Mouse (Mus musculus): Measurements from ENCODE around the gene Gstz1.
A peak's percentile ranks its signal among the peaks of the same experiment; 100 is the strongest.
"Not testable (repeated sequence)": the region's sequence is repeated elsewhere in the genome, so short reads cannot be mapped to it uniquely, and the experiment has no call there.

Gstz1 gene

GRCm38 (mm10) chr12:87158099-87158498 lies 11.1 kb downstream of the Gstz1 start:
- no peak for DNase-seq (ENCODE audit: low spot score in 2 of 2)

GRCm38 (mm10) chr12:87160310-87160709 lies 13.3 kb downstream of the Gstz1 start:
- no peak for DNase-seq (ENCODE audit: low spot score in 2 of 2)

- DNase-seq (ENCODE audit: low spot score in 2 of 2) = no peak
These were observed 13.8 kb downstream of the Gstz1 start for GRCm38 (mm10) chr12:87160815-87161214.

GRCm38 (mm10) chr12:87175194-87175946 lies 28.4 kb downstream of the Gstz1 start:
- no peak for DNase-seq (ENCODE audit: low spot score in 2 of 2)

GRCm38 (mm10) chr12:87177631-87178030 lies 30.7 kb downstream of the Gstz1 start:
- no peak for DNase-seq (ENCODE audit: low spot score in 2 of 2)

- DNase-seq (ENCODE audit: low spot score in 2 of 2) = no peak
These were observed 46.0 kb downstream of the Gstz1 start for GRCm38 (mm10) chr12:87193008-87193407.

GRCm38 (mm10) chr12:87195069-87195468 lies 48.1 kb downstream of the Gstz1 start:
- DNase-seq (ENCODE audit: low spot score in 2 of 2) = no peak

GRCm38 (mm10) chr12:87196310-87196709 lies 49.3 kb downstream of the Gstz1 start:
- DNase-seq (ENCODE audit: low spot score in 2 of 2) = no peak

GRCm38 (mm10) chr12:87198792-87199191 lies 51.8 kb downstream of the Gstz1 start:
- DNase-seq (ENCODE audit: low spot score in 2 of 2) = no peak

GRCm38 (mm10) chr12:87199206-87199972 lies 52.4 kb downstream of the Gstz1 start, which contains the start of gene Samd15:
Samd15 (plus strand) TSS chr12:87199723.
- peak in 1 of 2 experiments; percentile 18 for DNase-seq (ENCODE audit: low spot score in 2 of 2)

GRCm38 (mm10) chr12:87199973-87200586 lies 53.1 kb downstream of the Gstz1 start, which contains the start of gene Tmed8:
Tmed8 (minus strand) TSS chr12:87200454.
- DNase-seq (ENCODE audit: low spot score in 2 of 2) = peak; percentile 49 to 67

- no peak for DNase-seq (ENCODE audit: low spot score in 2 of 2)
These were observed 54.7 kb downstream of the Gstz1 start for GRCm38 (mm10) chr12:87201694-87202093.

GRCm38 (mm10) chr12:87205789-87206188 lies 58.8 kb downstream of the Gstz1 start:
- DNase-seq (ENCODE audit: low spot score in 2 of 2) = not testable (repeated sequence)

GRCm38 (mm10) chr12:87212844-87213606 lies 66.1 kb downstream of the Gstz1 start:
- no peak for DNase-seq (ENCODE audit: low spot score in 2 of 2)

All from spleen, postnatal 14 days (tissue).